Mouse (Mus musculus): ENCODE results near the gene Kdm4b. TPM values are rescaled to one million over a fixed set of nuclear protein-coding genes. Genes with fewer than 3 reads are reported as not detected.

Kdm4b gene
- polyA plus RNA-seq, 1 experiment from 2014 or later = 6.1 TPM

DNA sequence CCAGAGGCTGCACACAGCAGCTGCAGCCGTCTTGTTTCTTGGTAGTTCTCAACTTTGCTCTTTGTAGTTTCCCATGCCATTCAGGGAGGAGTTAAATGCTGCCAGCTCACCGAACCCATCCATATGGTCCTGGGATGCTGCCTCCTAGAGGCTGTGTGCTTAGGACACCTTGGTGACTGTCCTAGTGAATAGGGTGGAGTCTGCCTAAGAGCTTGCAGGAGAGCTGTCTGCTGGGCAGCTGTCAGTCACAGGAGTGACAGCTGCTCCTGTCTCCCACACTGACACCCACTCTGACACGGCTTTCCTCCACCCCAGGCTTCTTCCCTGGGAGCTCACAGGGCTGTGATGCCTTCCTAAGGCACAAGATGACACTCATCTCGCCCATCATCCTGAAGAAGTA is 46.2 kb downstream of the Kdm4b start:
- no peak overlapping the region for H3K9ac ChIP-seq
- peaks cover 16% of the 10 kb centered on the region; the same call in 1 of the 2 replicates for H3K36me3 ChIP-seq
- no peak overlapping the region for H3K4me2 ChIP-seq
- no peak overlapping the region for H3K27ac ChIP-seq
- H3K4me1 ChIP-seq (replicated peaks) = peaks cover 6% of the 10 kb centered on the region
- no peak overlapping the region for H3K4me3 ChIP-seq (replicated peaks)
- no peaks in the 10 kb centered on the region for H3K27me3 ChIP-seq
- DNase-seq (no peak), ATAC-seq (ENCODE audit: low read depth) (no peak)
- H3K9me3 ChIP-seq (replicated peaks) = no peaks in the 10 kb centered on the region
- 61% methylated on average over 4 of the region's 4 CpGs for WGBS (ENCODE audit: insufficient replicate concordance)

DNA sequence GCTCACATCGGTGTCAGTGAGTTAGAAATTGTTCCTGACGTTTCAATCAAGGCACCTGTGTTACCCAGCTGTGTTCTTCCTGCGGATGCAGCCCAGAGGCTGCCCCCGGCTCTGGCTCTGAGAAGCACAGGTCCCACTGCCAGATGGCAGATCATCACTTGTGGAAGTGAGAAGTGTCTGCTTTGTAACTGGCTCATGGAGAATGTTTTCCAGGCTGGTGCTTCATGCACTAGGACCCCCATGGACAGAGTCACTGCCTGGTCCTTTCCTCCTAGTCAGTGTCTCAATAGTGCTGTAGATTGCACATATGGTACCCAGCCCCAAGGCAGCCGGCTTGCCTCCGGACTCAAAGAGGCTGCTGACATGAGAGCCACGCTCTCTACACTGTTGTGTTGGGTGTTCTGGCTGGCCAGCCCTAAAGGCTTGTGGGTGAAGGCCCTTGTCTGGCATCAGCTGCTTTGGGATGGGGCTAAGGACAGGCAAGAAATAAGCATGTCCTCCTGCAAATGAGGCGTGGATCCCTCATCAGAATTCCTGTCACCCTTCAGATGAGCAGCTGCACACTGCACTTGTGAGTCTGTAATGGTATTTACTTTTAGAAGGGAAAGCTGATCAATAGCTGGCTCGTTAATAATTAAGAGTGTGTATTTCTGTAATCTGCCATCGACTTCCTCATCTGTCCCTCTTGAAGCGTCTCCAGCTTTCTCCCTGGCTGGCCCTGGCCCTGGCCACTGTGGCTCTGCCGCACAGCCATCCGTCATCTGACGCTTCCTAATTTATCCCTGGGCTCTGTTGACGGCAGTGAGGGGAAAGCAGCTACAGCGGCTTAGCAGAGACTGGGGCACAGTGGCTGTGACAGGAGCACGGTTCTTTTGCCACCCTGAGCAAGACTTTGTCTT is 47.5 kb downstream of the Kdm4b start:
- H3K27me3 ChIP-seq = no peaks in the 10 kb centered on the region
- ATAC-seq (ENCODE audit: low read depth) (no peak), DNase-seq (no peak)
- H3K4me3 ChIP-seq (replicated peaks) = no peak overlapping the region
- H3K4me2 ChIP-seq = no peak overlapping the region
- no peak overlapping the region for H3K9ac ChIP-seq
- no peak overlapping the region for H3K27ac ChIP-seq
- 71% methylated on average over 17 of the region's 17 CpGs for WGBS (ENCODE audit: insufficient replicate concordance)
- peaks cover 21% of the 10 kb centered on the region; the same call in 1 of the 2 replicates for H3K36me3 ChIP-seq
- peaks cover 6% of the 10 kb centered on the region for H3K4me1 ChIP-seq (replicated peaks)
- no peaks in the 10 kb centered on the region for H3K9me3 ChIP-seq (replicated peaks)

DNA sequence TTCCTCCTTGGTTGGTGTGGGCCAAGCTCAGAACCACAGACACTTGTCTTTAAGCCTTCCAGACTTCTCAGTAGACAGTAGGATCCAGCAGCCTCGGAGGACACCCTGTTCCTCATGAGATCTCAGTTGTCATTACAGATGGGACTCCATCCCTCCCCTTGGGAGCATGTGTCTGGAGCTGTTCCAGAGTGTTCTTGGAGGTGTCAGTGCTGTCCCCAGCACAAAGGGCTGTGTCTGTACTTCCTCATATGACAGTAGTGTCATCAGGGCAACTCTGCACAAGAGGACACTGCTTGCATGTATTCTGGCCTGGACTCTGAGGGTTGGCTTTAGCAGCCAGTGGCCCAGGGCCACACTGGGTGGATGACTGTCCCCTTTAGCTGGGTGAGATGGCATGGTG is 49.0 kb downstream of the Kdm4b start:
- DNase-seq = no peak
- no peak overlapping the region for H3K9ac ChIP-seq
- no peak for ATAC-seq (ENCODE audit: low read depth)
- no peak overlapping the region for H3K4me3 ChIP-seq (replicated peaks)
- no peak overlapping the region for H3K4me2 ChIP-seq
- no peak overlapping the region for H3K27ac ChIP-seq
- peaks cover 6% of the 10 kb centered on the region for H3K4me1 ChIP-seq (replicated peaks)
- H3K27me3 ChIP-seq = no peaks in the 10 kb centered on the region
- H3K9me3 ChIP-seq (replicated peaks) = no peaks in the 10 kb centered on the region
- WGBS (ENCODE audit: insufficient replicate concordance) = 71% methylated on average over 1 of the region's 1 CpGs
- H3K36me3 ChIP-seq = peaks cover 28% of the 10 kb centered on the region; the same call in 1 of the 2 replicates

DNA sequence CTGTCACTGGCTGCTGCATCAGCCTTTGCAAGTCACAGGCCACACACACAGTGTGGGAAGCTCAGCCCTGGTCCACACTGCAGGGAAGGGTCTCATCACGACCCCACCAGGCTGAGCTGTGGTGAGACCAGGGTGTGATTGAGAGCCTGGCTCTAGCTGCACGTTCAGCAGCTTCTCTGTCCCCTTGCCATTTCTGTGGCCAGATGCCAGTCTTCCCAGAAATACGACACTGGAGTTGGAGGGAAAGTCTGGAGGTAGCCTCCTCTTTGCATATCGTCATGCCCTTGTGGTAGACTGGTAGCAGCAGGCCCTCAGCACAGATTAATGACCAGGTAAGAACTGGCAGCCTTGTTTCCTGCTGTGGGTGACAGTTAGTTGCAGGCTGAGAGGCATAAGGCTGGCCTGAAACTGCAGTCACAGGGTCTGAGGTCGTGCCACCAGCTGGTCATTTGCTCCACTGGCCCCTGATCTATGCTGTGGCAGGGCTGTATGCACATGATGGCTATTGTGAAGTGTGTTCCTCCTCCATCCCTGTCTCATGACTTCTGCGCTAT is 53.5 kb downstream of the Kdm4b start:
- Histone ChIP-seq H3K9me3 (replicated peaks) (no peaks in the 10 kb centered on the region), H3K4me3 (replicated peaks) (no peak overlapping the region), H3K4me2 (no peak overlapping the region), H3K4me1 (replicated peaks) (peaks cover 4% of the 10 kb centered on the region; the same call in 1 of the 2 replicates), H3K27ac (no peak overlapping the region), H3K36me3 (peaks cover 31% of the 10 kb centered on the region; the same call in 1 of the 2 replicates), H3K27me3 (no peaks in the 10 kb centered on the region), H3K9ac (no peak overlapping the region)
- DNase-seq (no peak), ATAC-seq (ENCODE audit: low read depth) (no peak)
- WGBS (ENCODE audit: insufficient replicate concordance) = 67% methylated on average over 6 of the region's 6 CpGs

DNA sequence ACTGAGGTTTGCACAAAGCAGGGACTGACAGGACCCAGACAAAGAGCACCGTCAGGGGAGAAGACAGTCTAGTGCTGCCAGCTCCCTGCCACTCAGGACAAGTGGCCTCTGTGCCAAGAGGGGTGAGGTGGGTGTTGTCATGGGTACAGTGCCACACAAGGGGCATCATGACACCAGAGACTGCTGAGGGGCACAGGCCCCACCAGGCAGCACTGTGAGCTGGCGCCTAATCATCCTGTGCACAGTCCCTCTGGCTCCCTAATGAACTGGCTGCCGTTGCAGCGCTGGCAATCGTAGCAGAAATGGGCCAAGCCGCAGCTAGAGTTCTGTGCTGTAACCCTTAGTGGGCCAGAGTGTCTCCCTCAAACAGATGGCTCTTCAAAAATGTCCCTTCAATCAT is 54.4 kb downstream of the Kdm4b start:
- 83% methylated on average over 6 of the region's 6 CpGs for WGBS (ENCODE audit: insufficient replicate concordance)
- peaks cover 31% of the 10 kb centered on the region; the same call in 1 of the 2 replicates for H3K36me3 ChIP-seq

DNA sequence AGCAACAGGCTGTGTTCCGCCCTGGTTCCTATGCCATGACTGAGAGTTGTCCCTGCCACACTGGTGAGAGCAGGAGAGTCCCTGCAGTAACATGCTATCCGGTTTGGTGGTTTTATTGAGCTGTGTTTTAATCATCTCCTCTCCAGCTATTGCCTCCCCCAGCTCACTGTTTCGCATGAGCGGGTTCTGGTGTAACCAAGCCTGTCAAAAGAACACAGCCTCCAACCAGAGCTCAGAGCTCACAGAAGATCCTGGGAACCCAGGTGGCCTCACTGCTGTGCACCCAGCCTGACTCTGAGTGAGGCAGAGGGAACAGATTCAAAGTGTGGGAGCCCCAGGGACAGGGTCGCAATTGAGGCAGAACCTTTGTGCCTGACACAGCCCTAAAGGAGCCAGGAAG is 55.3 kb downstream of the Kdm4b start:
- H3K27me3 ChIP-seq = no peaks in the 10 kb centered on the region
- DNase-seq (no peak), ATAC-seq (ENCODE audit: low read depth) (no peak)
- 80% methylated on average over 5 of the region's 5 CpGs for WGBS (ENCODE audit: insufficient replicate concordance)
- no peak overlapping the region for H3K27ac ChIP-seq
- H3K4me1 ChIP-seq (replicated peaks) = 0 out of 2 replicates have a peak, but pooled peaks cover 4% of the 10 kb centered on the region
- H3K4me2 ChIP-seq = no peak overlapping the region
- no peaks in the 10 kb centered on the region for H3K9me3 ChIP-seq (replicated peaks)
- H3K36me3 ChIP-seq = peaks cover 31% of the 10 kb centered on the region; the same call in 1 of the 2 replicates
- no peak overlapping the region for H3K4me3 ChIP-seq (replicated peaks)
- H3K9ac ChIP-seq = no peak overlapping the region

More for the DNA sequence above, 54.4 kb downstream of the Kdm4b start:
- H3K4me3 ChIP-seq (replicated peaks) = no peak overlapping the region
- H3K9me3 ChIP-seq (replicated peaks) = no peaks in the 10 kb centered on the region
- H3K27ac ChIP-seq = no peak overlapping the region
- no peak overlapping the region for H3K9ac ChIP-seq
- DNase-seq (no peak), ATAC-seq (ENCODE audit: low read depth) (no peak)
- no peaks in the 10 kb centered on the region for H3K27me3 ChIP-seq
- H3K4me1 ChIP-seq (replicated peaks) = 0 out of 2 replicates have a peak, but pooled peaks cover 4% of the 10 kb centered on the region
- no peak overlapping the region for H3K4me2 ChIP-seq

DNA sequence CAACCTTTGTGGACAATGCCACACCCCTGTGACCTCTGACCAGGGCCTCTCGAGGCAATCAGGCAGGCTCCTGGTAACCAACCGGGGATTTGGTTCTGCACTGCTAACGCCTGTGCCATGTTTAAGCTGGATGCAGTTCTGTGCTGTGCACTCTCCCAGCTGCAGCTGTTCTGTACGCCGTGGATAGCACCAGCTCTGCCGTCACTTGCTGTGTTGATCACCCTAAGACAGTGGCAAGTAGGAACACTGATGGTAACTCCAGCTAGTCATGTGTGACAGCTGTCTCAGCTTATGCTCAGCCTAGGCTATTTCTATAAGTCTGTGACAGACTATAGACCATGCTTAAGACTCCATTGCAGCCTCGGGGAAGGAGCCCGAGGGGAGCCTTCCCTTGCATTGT is 57.1 kb downstream of the Kdm4b start:
- no peak overlapping the region for H3K27ac ChIP-seq
- peaks cover 36% of the 10 kb centered on the region; the same call in 1 of the 2 replicates for H3K36me3 ChIP-seq
- no peaks in the 10 kb centered on the region for H3K27me3 ChIP-seq
- 75% methylated on average over 8 of the region's 8 CpGs for WGBS (ENCODE audit: insufficient replicate concordance)
- 0 out of 2 replicates have a peak, but pooled peaks cover 4% of the 10 kb centered on the region for H3K4me1 ChIP-seq (replicated peaks)
- DNase-seq (no peak), ATAC-seq (ENCODE audit: low read depth) (no peak)
- no peaks in the 10 kb centered on the region for H3K9me3 ChIP-seq (replicated peaks)
- no peak overlapping the region for H3K9ac ChIP-seq
- H3K4me2 ChIP-seq = no peak overlapping the region
- no peak overlapping the region for H3K4me3 ChIP-seq (replicated peaks)

DNA sequence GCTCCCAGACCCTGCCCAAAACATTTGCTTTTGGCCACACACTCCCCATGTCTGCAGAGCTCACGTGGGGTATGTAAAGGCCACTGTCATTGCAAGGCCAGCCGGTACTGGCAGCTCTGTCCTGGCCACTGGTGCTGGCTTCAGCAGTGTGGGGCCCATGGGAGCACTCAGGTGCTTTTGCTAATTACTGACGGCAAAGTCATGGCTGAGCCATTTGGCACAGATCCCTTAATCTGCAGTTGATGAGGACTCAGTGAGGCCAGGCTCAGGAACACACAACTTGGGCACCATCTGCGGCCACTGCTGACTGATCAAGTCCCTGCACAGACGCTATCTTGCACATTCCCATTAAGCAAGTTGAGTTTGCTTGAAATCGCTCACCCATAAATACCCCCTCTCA is 59.0 kb downstream of the Kdm4b start:
- Histone ChIP-seq H3K4me2 (no peak overlapping the region), H3K4me3 (replicated peaks) (no peak overlapping the region), H3K9ac (no peak overlapping the region), H3K36me3 (peaks cover 43% of the 10 kb centered on the region), H3K4me1 (replicated peaks) (0 out of 2 replicates have a peak, but pooled peaks cover 4% of the 10 kb centered on the region), H3K27ac (no peak overlapping the region), H3K27me3 (no peaks in the 10 kb centered on the region), H3K9me3 (replicated peaks) (no peaks in the 10 kb centered on the region)
- 80% methylated on average over 6 of the region's 6 CpGs for WGBS (ENCODE audit: insufficient replicate concordance)
- DNase-seq (no peak), ATAC-seq (ENCODE audit: low read depth) (no peak)

DNA sequence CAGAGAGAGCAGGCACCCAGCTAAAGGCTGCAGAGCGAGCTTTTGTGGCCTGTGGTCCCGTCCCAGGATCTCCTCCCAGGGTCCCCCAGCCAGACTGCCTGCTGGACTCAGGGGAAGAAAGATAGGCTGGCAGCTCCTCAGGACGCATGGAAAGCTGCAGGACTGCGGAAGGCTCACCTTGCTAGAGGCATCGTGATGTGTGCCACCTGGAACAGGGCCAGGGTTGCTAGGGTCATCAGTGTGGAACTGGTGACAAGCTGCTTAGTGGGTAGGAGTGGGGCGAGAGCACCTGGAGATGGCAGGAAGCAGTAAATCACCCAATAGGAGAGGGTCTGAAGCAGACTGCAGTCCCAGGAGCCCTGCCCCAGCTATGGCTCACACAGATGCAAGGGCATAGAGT is 61.8 kb downstream of the Kdm4b start:
- Histone ChIP-seq H3K27ac (no peak overlapping the region), H3K4me2 (no peak overlapping the region), H3K9me3 (replicated peaks) (no peaks in the 10 kb centered on the region), H3K27me3 (no peaks in the 10 kb centered on the region), H3K4me3 (replicated peaks) (no peak overlapping the region), H3K4me1 (replicated peaks) (0 out of 2 replicates have a peak, but pooled peaks cover 4% of the 10 kb centered on the region), H3K36me3 (peaks cover 54% of the 10 kb centered on the region), H3K9ac (no peak overlapping the region)
- no peak for ATAC-seq (ENCODE audit: low read depth)
- DNase-seq = no peak
- WGBS (ENCODE audit: insufficient replicate concordance) = 74% methylated on average over 6 of the region's 6 CpGs

DNA sequence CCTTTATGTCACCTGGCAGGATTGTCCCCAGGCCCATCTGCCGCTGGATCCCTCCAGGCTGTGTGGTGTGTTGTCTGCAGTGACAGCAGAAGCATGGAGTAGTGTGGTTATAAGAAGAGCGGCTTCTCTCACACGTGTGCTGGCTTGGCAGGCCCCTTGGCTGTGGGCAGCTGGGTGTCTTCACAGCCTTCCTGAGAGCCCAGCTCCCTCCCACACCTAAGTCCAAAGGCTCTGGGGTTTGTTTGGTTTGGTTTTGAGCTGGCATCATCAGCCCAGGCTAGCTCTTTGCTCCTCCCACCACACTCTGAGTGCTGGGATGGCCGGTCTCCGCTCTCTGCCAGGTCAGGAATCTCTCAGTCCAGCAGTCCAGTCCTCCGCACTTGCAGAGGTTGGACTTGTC is 67.4 kb downstream of the Kdm4b start:
- Histone ChIP-seq H3K4me1 (replicated peaks) (no peaks in the 10 kb centered on the region), H3K36me3 (peaks cover 58% of the 10 kb centered on the region), H3K27ac (no peak overlapping the region), H3K9ac (no peak overlapping the region), H3K4me2 (no peak overlapping the region), H3K4me3 (replicated peaks) (no peak overlapping the region), H3K27me3 (no peaks in the 10 kb centered on the region), H3K9me3 (replicated peaks) (no peaks in the 10 kb centered on the region)
- 81% methylated on average over 6 of the region's 6 CpGs for WGBS (ENCODE audit: insufficient replicate concordance)
- ATAC-seq (ENCODE audit: low read depth) (no peak), DNase-seq (no peak)

DNA sequence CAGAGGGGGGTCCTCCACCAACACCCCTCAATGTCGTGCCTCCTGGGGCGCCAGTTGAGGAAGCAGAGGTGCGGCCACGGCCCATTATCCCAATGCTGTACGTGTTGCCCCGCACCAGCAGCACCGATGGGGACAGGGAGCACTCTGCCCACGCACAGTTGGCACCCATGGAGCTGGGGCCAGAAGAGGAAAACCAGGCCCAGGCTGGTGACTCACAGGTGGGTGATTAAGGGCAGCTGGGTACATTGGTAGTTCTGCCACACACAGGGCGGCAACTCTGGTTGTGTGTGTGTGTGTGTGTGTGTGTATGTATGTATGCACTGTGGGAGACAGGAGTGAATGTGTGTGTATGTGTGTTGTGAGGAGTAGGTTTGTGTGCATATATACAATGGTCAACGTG is 68.0 kb downstream of the Kdm4b start:
- 85% methylated on average over 10 of the region's 10 CpGs for WGBS (ENCODE audit: insufficient replicate concordance)
- Histone ChIP-seq H3K27ac (no peak overlapping the region), H3K4me2 (no peak overlapping the region), H3K4me3 (replicated peaks) (no peak overlapping the region), H3K27me3 (no peaks in the 10 kb centered on the region), H3K9ac (no peak overlapping the region), H3K4me1 (replicated peaks) (no peaks in the 10 kb centered on the region), H3K36me3 (peaks cover 59% of the 10 kb centered on the region), H3K9me3 (replicated peaks) (no peaks in the 10 kb centered on the region)
- no peak for DNase-seq
- no peak for ATAC-seq (ENCODE audit: low read depth)

Measured in liver, embryonic 13.5 days (tissue).